Mouse (Mus musculus) CH12F3 (cell line): ENCODE results near the gene H2-Ab1.
"Not testable (repeated sequence)": the region's sequence is repeated elsewhere in the genome, so short reads cannot be mapped to it uniquely, and the experiment has no call there.

ENCODE experiments used
- in situ Hi-C: fragments of 300-500 bp; cut with MboI; formaldehyde crosslinking; loops from 2 replicates; pipeline ENCODE4 v1.14.3; 2020; ENCODE audit warnings: low sequenced_read_pairs

The H2-Ab1 gene

GRCm38 (mm10) chr17:34257594-34258375 lies at the start of gene H2-Ab1:
Gene H2-Ab1, plus strand, starts transcription at chr17:34257689.
- in situ Hi-C loops, result no loop called here

GRCm38 (mm10) chr17:34207866-34208265 lies 49.6 kb upstream of the H2-Ab1 start:
- in situ Hi-C loops, result no loop called here

GRCm38 (mm10) chr17:34208421-34208820 lies 49.1 kb upstream of the H2-Ab1 start:
- in situ Hi-C loops, result no loop called here

GRCm38 (mm10) chr17:34209680-34210079 lies 47.8 kb upstream of the H2-Ab1 start:
- in situ Hi-C loops, result no loop called here

- in situ Hi-C loops, result no loop called here
Measured at GRCm38 (mm10) chr17:34210599-34210998, 46.9 kb upstream of the H2-Ab1 start.

GRCm38 (mm10) chr17:34211746-34212365 lies 45.6 kb upstream of the H2-Ab1 start:
- in situ Hi-C loops, result no loop called here

- in situ Hi-C loops, result no loop called here
Measured at GRCm38 (mm10) chr17:34213936-34214335, 43.6 kb upstream of the H2-Ab1 start.

- in situ Hi-C loops, result no loop called here
Measured at GRCm38 (mm10) chr17:34215176-34215575, 42.3 kb upstream of the H2-Ab1 start.

- in situ Hi-C loops, result no loop called here
Measured at GRCm38 (mm10) chr17:34217216-34217928, 40.1 kb upstream of the H2-Ab1 start.

GRCm38 (mm10) chr17:34217986-34218385 lies 39.5 kb upstream of the H2-Ab1 start:
- in situ Hi-C loops, result no loop called here

- in situ Hi-C loops, result no loop called here
Measured at GRCm38 (mm10) chr17:34218675-34219074, 38.8 kb upstream of the H2-Ab1 start.

GRCm38 (mm10) chr17:34219096-34219495 lies 38.4 kb upstream of the H2-Ab1 start:
- in situ Hi-C loops, result not testable (repeated sequence)

GRCm38 (mm10) chr17:34219801-34220200 lies 37.7 kb upstream of the H2-Ab1 start:
- in situ Hi-C loops, result not testable (repeated sequence)

GRCm38 (mm10) chr17:34220401-34220800 lies 37.1 kb upstream of the H2-Ab1 start:
- in situ Hi-C loops, result not testable (repeated sequence)

GRCm38 (mm10) chr17:34224816-34225215 lies 32.7 kb upstream of the H2-Ab1 start:
- in situ Hi-C loops, result no loop called here

GRCm38 (mm10) chr17:34225426-34225825 lies 32.1 kb upstream of the H2-Ab1 start:
- in situ Hi-C loops, result no loop called here

- in situ Hi-C loops, result not testable (repeated sequence)
Measured at GRCm38 (mm10) chr17:34225911-34226310, 31.6 kb upstream of the H2-Ab1 start.

GRCm38 (mm10) chr17:34230971-34231370 lies 26.5 kb upstream of the H2-Ab1 start:
- in situ Hi-C loops, result not testable (repeated sequence)

- in situ Hi-C loops, result not testable (repeated sequence)
Measured at GRCm38 (mm10) chr17:34232021-34232420, 25.5 kb upstream of the H2-Ab1 start.

- in situ Hi-C loops, result no loop called here
Measured at GRCm38 (mm10) chr17:34234926-34235325, 22.6 kb upstream of the H2-Ab1 start.

- in situ Hi-C loops, result no loop called here
Measured at GRCm38 (mm10) chr17:34236691-34237090, 20.8 kb upstream of the H2-Ab1 start.

- in situ Hi-C loops, result no loop called here
Measured at GRCm38 (mm10) chr17:34237741-34238140, 19.7 kb upstream of the H2-Ab1 start.
